Mouse (Mus musculus) urinary bladder, postnatal 14 days (tissue): ENCODE data around the gene Trappc10.
"Not testable (repeated sequence)": the region's sequence is repeated elsewhere in the genome, so short reads cannot be mapped to it uniquely, and the experiment has no call there.

ENCODE experiments used
- DNase-seq: peaks from one replicate; pipeline ENCODE4 v3.0.0; 2021; ENCODE audit warnings: low spot score

Trappc10 gene

DNA sequence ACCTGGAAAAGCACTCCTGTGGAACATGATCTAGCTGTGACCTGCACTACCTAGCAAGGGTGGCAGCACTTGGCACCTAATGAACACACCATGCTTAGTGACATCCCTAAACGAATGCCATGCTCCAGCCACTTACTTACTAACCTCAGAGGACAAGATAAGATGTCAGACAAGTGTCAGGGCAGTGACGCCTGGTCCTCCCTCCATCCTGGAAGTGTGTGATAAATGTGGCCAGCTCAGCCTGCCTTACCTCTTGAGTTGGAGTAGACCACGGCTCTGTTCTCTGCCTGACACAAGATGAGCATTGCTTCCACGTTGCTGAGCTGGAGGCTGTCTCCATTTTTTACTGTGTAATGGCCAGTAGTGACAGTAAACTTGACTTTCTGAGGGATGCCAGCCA is 43.3 kb downstream of the Trappc10 start:
- no peak for DNase-seq

DNA sequence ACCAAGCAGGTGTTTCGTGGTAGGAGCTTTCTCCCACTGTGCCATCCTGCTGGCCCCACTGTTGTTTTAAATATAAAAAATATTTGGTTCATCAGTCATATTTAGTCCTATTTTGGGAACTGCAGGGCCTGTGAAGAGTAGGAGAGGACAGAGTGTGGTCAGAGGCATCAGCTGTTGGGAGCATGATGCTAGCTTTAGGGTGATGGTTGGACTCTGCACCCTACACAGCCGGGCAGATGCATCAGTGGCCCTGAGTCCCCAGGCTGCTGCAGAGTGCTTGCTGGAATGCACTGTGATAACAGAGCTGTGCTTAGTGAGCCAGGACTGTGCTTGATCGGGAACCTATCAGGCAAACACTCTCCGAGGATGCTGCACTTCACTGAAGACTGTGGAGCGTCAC is 51.5 kb downstream of the Trappc10 start:
- DNase-seq: no peak

- not testable (repeated sequence) for DNase-seq
Observed at GRCm38 (mm10) chr10:78186076-78186475, 58.4 kb downstream of the Trappc10 start.

DNA sequence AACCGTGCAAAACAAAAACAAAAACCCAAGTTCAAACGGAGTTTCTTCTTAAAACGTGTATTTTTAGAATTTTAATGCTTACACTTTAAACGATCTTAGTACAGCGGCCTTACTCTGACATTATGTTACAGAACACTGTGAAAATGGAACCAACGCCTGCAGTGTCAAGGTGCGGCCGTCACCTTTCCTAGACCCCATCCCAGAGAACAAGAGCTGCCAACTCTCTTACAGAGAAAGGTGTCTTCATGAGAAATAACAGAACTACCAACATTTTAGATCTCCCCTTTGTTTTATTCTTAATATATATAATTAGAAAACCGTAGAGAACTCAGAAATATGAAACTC is 59.1 kb downstream of the Trappc10 start:
- no peak for DNase-seq

- DNase-seq: peak; percentile 89
Observed at GRCm38 (mm10) chr10:78184531-78185380, 59.7 kb downstream of the Trappc10 start, which contains the start of gene Pwp2. TSS of gene Pwp2 (minus strand) at chr10:78185149.

DNA sequence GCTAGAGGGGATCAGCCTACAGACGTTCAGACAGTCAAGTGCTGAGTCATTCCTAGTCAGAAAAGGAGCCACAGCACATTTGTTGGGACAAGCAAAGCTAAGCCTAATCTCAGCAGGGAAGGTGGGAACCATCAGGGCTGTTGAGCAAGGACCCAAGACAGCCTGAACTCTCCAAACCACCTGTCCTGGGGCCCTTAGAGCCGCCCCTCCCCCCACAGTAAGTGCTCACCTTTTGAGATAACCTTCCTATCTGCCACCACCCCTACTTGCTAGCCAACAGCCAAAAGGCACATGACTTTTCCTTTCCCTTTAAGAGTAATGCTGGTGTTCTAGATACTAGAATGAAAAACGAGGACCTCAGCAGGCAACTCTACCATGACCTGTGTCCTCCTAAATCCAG is 60.9 kb downstream of the Trappc10 start:
- no peak for DNase-seq

DNA sequence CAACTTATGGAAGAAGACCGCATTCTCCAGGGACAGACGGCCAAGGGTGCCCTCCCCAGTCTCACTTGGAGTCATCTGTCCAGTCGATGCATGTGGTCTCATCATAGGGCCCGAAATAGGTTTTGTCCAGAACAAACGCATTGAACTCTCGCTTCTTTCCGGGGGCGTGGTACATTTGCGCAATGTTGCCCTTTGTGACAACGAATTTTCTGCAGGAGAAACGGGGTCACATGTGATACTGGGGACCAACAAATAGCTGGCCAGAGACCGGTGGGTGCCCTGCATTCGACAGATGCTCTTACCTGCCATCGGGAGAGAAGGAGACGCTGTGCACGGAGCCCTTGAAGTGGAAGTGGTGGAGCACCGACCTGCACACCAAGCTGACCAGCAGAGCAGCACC is 62.1 kb downstream of the Trappc10 start:
- no peak for DNase-seq

GRCm38 (mm10) chr10:78174474-78174873 is 70.0 kb downstream of the Trappc10 start:
- no peak for DNase-seq

- no peak for DNase-seq
Observed at GRCm38 (mm10) chr10:78171581-78171980, 72.9 kb downstream of the Trappc10 start.

DNA sequence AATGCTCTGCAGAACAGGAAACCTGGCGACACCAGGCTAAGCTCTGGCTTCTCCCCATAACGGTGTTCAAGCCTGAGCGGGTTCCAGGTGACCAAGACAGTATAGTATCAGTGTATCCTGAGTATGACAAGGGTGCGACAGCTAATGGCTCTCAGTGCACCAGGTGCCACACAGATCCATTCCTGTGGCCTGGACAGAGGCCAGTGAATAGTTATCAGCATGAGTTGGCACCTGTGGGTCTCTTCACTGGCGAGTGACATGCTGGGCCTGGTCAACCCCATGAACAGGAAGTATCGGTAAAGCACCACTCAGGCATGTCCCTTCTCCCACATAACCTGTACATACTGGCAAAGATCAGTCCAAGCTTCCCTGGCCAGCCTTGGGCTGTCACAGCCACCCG is 73.4 kb downstream of the Trappc10 start:
- DNase-seq: no peak

GRCm38 (mm10) chr10:78170445-78170844 is 74.0 kb downstream of the Trappc10 start:
- no peak for DNase-seq

DNA sequence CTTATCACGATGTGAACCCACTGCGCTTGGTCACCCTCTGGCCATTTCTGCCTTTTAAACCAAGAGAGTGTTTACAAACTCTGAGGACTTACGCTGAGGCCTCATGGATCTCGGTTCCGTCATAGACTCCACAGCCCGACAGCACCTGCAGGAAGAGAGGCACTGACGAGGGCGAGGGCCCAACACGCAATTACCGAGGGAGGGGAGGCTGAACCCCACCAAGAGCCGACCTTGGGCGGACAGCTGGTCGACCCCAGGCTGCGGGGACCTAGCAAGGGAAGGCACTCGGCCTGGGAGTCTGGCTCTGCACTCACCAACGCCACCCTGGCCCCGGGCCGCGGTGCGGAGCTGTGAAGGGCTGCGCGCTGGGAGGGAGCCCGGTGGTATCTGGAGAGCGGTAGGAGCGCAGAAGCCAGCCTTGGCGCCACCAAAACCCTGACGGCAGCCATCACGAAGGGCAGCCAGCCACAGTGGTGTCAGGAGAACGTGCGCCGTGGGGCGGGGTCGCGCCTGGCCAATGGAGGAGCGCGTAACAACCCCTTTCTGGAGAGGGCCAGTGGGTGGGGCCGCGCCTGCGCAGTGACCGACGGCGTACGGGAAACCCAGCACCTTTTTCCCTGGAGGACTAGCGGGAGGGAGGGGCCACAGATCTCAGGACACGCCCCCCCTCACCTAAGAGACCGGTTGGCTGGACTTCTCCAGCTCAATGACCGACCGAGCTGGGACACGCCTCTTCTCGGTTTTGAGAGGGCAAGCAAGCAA is 75.0 kb downstream of the Trappc10 start, which contains the start of gene D10Jhu81e:
Gene D10Jhu81e, minus strand, starts transcription at position 502 of the 762 bp plus-strand sequence.
- peak; percentile 100 for DNase-seq

DNA sequence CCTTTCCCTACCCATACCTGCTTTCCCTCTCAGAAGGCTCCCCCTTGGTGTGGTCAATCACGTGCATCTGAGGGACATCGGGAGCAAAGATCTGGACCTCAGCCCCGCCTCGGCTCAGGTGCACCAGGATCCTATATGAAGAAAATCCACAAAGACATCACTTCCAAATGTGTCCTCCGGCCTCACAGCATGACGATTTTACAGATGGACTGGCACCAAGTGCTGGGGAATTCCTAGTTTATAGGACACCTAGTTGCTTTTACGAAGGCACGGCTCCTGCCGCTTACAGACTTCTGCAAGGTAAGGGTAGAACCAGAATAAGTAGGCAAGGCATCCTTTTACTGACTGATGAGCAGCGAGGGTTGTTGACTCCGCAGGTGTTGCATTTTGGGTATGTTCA is 75.6 kb downstream of the Trappc10 start:
- DNase-seq: no peak

DNA sequence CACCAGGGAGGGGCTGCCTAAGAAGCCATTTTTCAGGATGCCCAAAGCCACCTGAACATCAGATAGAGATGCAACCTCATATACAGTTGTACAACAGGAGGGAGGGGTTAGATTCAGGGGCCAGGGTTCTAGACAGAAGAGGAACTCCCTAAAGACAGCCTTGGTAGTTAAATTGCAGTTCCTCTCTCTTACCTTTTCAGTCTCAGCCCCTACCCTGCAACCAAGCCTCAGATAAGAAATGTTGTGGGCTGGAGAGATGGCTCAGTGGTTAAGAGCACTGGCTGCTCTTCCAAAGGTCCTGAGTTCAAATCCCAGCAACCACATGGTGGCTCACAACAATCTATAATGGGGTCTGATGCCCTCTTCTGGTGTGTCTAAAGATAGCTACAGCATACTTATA is 76.7 kb downstream of the Trappc10 start:
- no peak for DNase-seq

GRCm38 (mm10) chr10:78167333-78167732 is 77.1 kb downstream of the Trappc10 start:
- no peak for DNase-seq

GRCm38 (mm10) chr10:78165256-78166005 is 79.0 kb downstream of the Trappc10 start:
- DNase-seq: no peak

DNA sequence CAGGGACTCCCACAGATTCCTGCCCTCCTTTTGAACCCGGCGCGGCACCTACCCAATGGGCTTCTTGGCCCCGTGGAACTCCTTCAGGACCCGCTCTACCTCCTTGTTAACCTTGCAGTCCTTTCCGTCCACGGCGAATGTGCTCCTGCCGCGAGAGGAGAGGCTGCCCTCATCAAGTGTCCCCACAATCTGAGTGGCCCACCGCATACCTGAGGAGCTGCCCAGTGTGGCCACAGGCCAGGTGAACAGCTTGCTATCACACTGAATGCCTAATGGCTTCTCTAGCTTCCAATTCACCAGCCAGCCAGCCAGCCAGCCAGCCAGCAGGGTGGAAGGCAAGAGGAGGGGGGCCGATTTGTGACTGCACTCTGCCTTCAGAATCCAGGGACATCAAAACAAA is 79.7 kb downstream of the Trappc10 start:
- no peak for DNase-seq

DNA sequence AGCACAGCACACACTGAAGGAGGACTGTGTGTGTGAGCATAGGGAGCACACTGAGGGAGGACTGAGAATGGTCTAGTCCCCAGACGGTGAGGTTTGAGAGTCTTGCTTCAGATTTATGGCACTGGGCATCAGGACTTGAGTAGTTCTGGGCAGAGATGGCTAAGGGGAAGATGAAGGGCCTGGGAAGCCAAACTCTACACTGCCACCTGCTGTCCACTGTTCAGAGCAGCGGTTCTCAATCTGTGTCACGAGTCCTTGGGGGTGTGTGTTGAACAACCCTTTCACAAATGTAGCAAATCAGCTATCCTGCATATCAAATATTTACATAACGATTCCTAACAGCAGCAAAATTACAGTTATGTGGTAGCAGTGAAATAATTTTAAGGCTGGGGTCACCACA is 80.5 kb downstream of the Trappc10 start:
- peak; percentile 73 for DNase-seq

DNA sequence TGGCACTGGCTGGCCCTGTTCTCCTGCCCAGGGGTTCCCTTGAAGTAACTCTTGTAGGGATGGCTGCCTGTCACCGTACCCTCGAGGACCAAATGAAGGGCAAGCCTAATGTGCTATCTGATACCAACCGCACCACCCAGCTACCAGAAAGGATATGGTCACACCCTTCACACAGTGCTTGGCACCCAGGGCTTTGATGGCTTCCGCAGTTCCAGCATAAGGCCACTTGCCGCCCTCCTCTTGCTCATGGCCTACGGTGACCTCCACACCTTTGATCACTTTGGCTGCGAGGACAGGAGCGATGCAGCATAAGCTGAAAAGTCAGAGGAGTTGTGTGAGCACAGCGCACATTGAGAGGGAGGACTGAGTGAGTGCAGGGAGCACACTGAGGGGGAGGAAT is 81.2 kb downstream of the Trappc10 start:
- no peak for DNase-seq

DNA sequence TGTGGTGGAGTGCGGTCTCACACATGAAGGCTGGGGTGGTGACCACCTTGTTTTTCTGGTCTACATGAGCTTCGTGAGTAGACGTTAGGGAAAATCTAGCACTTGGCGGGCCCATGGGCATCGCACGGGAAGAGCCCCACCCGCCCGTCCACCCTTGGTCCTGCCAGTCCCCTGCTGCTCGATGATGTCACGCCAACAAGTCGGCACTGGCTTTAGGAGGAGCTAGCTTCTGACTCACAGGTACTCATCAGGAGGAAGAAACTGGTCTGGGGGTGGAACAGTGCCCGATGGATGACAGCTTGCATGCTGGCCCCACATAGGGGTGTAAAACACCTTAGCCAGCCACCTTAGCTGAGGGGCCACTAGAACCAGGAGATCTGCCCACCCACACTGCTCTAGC is 81.8 kb downstream of the Trappc10 start:
- DNase-seq: peak; percentile 75

DNA sequence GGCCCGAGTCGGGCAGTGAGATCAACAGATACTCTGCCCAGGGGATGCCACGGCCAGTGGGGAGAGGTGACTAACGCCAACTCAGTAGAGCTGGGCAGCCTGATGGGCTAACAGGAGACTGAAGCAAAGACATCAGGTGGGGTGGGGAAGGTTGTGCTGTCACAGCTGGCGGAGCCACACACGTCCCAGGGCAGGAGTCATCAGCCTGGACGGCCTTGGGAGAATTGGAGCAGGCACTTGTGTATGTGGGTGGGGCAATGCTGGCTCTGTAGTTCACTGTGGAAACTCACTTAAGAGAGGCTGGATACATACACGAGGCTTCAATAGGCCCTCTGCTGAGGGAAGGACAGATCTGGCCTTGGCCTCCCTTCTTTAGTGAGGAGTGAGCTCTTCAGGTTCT is 83.3 kb downstream of the Trappc10 start:
- no peak for DNase-seq

GRCm38 (mm10) chr10:78160369-78161095 is 83.9 kb downstream of the Trappc10 start:
- no peak for DNase-seq
